Mouse (Mus musculus) E14TG2a.4 (cell line): Measurements from ENCODE around the gene Rnf157.
A peak's percentile ranks its signal among the peaks of the same experiment; 100 is the strongest.

Experiments
- H3K27me3 ChIP-seq: 2 replicates; pipeline ENCODE4 v1.6.1; 2014; ENCODE audit warnings: low read length, control low read depth; ENCODE audit not compliant: insufficient read depth
- H3K36me3 ChIP-seq: 2 replicates; pipeline ENCODE4 v1.6.1; 2014; ENCODE audit warnings: low read length, control low read depth; ENCODE audit not compliant: insufficient read depth
- H3K4me1 ChIP-seq: replicated peaks from 2 replicates; pipeline ENCODE4 v1.6.1; 2014; ENCODE audit warnings: low read depth, low read length, control low read depth
- H3K4me3 ChIP-seq: replicated peaks from 2 replicates; pipeline ENCODE4 v1.5.1; 2014; ENCODE audit warnings: mild to moderate bottlenecking, low read length
- H3K9me3 ChIP-seq: 2 replicates; pipeline ENCODE4 v1.6.1; 2014; ENCODE audit warnings: low read length, control low read depth
- CTCF ChIP-seq: conservative IDR thresholded peaks from 2 replicates; pipeline ENCODE4 v1.5.1; 2014; ENCODE audit warnings: low read length
- NANOG ChIP-seq: IDR thresholded peaks from 2 replicates; pipeline ENCODE4 v1.6.1; 2014; ENCODE audit warnings: borderline replicate concordance, low read length, mixed read lengths
- POU5F1 ChIP-seq: IDR thresholded peaks from 2 replicates; pipeline ENCODE4 v1.6.1; 2014; ENCODE audit warnings: low read length, borderline replicate concordance

Gene Rnf157

GRCm38 (mm10) chr11:116305423-116305822, 107.4 kb downstream of the Rnf157 start:
- Histone ChIP-seq H3K27me3 (no peaks in the 10 kb centered on the region), H3K9me3 (no peaks in the 10 kb centered on the region)

DNA sequence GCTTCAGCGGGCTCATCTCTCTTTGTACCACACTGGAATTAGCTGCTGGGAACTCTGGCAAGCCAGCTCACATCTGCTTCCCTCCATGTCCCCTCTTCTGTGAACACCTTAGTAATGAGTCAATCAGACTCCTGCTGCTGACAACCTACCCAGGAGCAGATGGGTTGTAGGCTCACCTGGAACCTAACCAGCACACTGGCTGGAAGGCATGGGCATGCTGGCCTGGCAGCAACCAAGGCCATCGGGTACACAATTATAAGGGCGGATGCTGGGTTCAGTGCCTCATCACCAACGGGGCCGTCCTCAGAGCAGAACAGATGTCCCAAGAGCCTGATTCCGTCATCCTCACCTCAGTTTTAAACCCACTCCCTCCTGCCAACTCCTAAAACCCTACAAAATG, 114.2 kb downstream of the Rnf157 start:
- Histone ChIP-seq H3K36me3 (peaks cover 30% of the 10 kb centered on the region), H3K4me3 (no peak overlapping the region), H3K9me3 (no peaks in the 10 kb centered on the region), H3K27me3 (no peaks in the 10 kb centered on the region), H3K4me1 (peaks cover 33% of the 10 kb centered on the region)
- no peak for TF ChIP-seq POU5F1
- no peak for TF ChIP-seq CTCF
- no peak for TF ChIP-seq NANOG

More at GRCm38 (mm10) chr11:116305423-116305822, 107.4 kb downstream of the Rnf157 start:
- H3K36me3 ChIP-seq, result peaks cover 22% of the 10 kb centered on the region
- TF ChIP-seq NANOG (no peak), POU5F1 (no peak), CTCF (no peak)
- H3K4me3 ChIP-seq, result no peak overlapping the region
- peaks cover 16% of the 10 kb centered on the region for H3K4me1 ChIP-seq

DNA sequence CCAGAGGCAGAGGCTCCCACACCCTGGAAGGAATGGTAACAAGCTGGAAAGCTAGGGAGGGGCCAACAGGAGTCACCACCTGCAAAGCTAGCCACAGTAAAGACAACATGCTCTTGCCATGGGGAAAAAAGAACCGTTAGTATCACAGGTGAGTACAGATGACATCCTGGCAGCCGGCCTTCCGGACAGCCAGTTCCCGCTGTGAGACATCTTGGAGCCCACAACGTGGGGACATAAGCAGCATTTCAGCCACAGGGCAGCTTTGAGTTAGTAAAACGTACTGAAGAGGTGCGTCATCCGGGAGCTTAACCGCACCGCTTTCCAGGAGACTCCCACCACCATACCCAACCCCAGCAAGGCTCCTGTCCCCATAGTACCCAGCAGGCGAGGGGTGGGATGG, 114.6 kb downstream of the Rnf157 start:
- Histone ChIP-seq H3K9me3 (no peaks in the 10 kb centered on the region), H3K4me3 (no peak overlapping the region), H3K36me3 (peaks cover 26% of the 10 kb centered on the region), H3K27me3 (no peaks in the 10 kb centered on the region), H3K4me1 (peaks cover 36% of the 10 kb centered on the region)
- no peak for TF ChIP-seq NANOG
- TF ChIP-seq POU5F1, result no peak
- TF ChIP-seq CTCF, result no peak

GRCm38 (mm10) chr11:116297017-116297416, 115.8 kb downstream of the Rnf157 start:
- TF ChIP-seq NANOG, result no peak
- no peak for TF ChIP-seq CTCF
- no peak for TF ChIP-seq POU5F1
- peaks cover 24% of the 10 kb centered on the region for H3K36me3 ChIP-seq
- H3K9me3 ChIP-seq, result no peaks in the 10 kb centered on the region
- no peak overlapping the region for H3K4me3 ChIP-seq
- H3K4me1 ChIP-seq, result peaks cover 43% of the 10 kb centered on the region
- H3K27me3 ChIP-seq, result no peaks in the 10 kb centered on the region

- H3K9me3 ChIP-seq, result no peaks in the 10 kb centered on the region
- H3K4me3 ChIP-seq, result no peak overlapping the region
- peaks cover 43% of the 10 kb centered on the region for H3K4me1 ChIP-seq
- H3K36me3 ChIP-seq, result peaks cover 23% of the 10 kb centered on the region
- H3K27me3 ChIP-seq, result no peaks in the 10 kb centered on the region
- TF ChIP-seq CTCF, result no peak
- TF ChIP-seq POU5F1, result no peak
- TF ChIP-seq NANOG, result no peak
Observed at GRCm38 (mm10) chr11:116296191-116296734, 116.6 kb downstream of the Rnf157 start.

GRCm38 (mm10) chr11:116294319-116294718, 118.5 kb downstream of the Rnf157 start:
- TF ChIP-seq NANOG, result no peak
- TF ChIP-seq CTCF, result peak; percentile 78
- Histone ChIP-seq H3K4me1 (peaks cover 43% of the 10 kb centered on the region), H3K27me3 (no peaks in the 10 kb centered on the region), H3K4me3 (no peak overlapping the region), H3K9me3 (no peaks in the 10 kb centered on the region), H3K36me3 (peaks cover 38% of the 10 kb centered on the region)

- no peak for TF ChIP-seq POU5F1
- TF ChIP-seq CTCF, result no peak
- no peak for TF ChIP-seq NANOG
- H3K36me3 ChIP-seq, result peaks cover 43% of the 10 kb centered on the region
- no peak overlapping the region for H3K4me3 ChIP-seq
- no peaks in the 10 kb centered on the region for H3K27me3 ChIP-seq
- H3K4me1 ChIP-seq, result peaks cover 48% of the 10 kb centered on the region
- no peaks in the 10 kb centered on the region for H3K9me3 ChIP-seq
Observed at GRCm38 (mm10) chr11:116293538-116294137, 119.2 kb downstream of the Rnf157 start.

DNA sequence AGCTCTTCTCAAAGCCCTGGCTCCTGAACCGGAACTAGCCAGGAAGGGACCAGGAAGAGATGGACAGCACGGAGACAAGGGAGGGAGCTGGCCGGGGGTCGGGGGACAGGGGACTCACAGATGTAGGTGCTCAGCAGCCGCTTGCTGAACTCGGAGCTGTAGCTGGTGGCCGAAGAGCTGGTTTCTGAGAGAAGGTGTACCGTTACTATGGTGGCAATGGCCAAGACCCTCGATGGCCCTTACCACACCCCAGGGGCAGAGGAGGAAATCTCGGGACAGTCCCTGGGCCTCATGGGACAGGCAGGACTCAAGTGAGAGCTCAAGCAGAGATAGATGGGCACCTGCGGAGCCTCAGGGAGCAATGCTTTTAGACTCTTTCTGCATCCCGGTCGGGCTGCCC, 120.4 kb downstream of the Rnf157 start:
- Histone ChIP-seq H3K4me1 (peaks cover 49% of the 10 kb centered on the region), H3K9me3 (no peaks in the 10 kb centered on the region), H3K27me3 (no peaks in the 10 kb centered on the region; the same call in 1 of the 2 replicates), H3K4me3 (no peak overlapping the region), H3K36me3 (peaks cover 50% of the 10 kb centered on the region)
- no peak for TF ChIP-seq POU5F1
- no peak for TF ChIP-seq CTCF
- no peak for TF ChIP-seq NANOG

DNA sequence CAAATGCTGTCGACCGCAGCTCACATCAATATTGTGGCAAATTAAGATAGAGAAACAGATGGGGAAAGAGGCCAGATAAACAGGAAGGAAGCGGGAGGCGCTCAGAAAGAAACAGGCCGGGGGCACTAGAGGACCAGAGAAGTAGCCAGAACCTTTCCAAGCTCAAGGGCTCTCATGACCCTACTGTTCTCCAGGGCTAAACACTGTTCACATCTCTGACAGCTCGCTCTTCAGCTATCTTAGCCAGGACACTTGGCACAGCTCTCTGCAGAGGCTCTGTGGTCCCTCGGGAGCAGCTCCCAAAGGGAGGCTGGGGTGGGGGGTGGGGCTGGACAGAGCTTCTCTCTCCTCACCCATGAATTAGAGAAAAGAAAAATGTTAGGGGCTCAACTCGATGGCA, 122.3 kb downstream of the Rnf157 start:
- Histone ChIP-seq H3K4me1 (peaks cover 47% of the 10 kb centered on the region), H3K9me3 (no peaks in the 10 kb centered on the region), H3K4me3 (no peak overlapping the region), H3K27me3 (peaks cover 3% of the 10 kb centered on the region), H3K36me3 (peaks cover 40% of the 10 kb centered on the region)
- TF ChIP-seq POU5F1, result no peak
- no peak for TF ChIP-seq NANOG
- TF ChIP-seq CTCF, result no peak
